Mouse (Mus musculus) bone marrow macrophage, adult 2 months (primary cell): ENCODE data around the gene Taf1a. TPM values are rescaled to one million over a fixed set of nuclear protein-coding genes. Genes with fewer than 3 reads are reported as not detected.

ENCODE experiments used
- H3K27ac ChIP-seq: 2 replicates; pipeline ENCODE4 v1.5.1; 2012; ENCODE audit warnings: low read depth, low read length; ENCODE audit not compliant: insufficient read depth
- H3K4me1 ChIP-seq: 2 replicates; pipeline ENCODE4 v1.6.1; 2012; ENCODE audit warnings: low read length; ENCODE audit not compliant: control insufficient read depth, insufficient read depth
- H3K4me3 ChIP-seq: 2 replicates; pipeline ENCODE4 v1.5.1; 2012; ENCODE audit warnings: mild to moderate bottlenecking, low read length, moderate library complexity; ENCODE audit not compliant: insufficient read depth
- CTCF ChIP-seq: IDR thresholded peaks from 2 replicates; pipeline ENCODE4 v1.5.1; 2012; ENCODE audit warnings: low read depth, mild to moderate bottlenecking, low read length, moderate library complexity
- POLR2A ChIP-seq: IDR thresholded peaks from 2 replicates; pipeline ENCODE4 v1.6.1; 2012; ENCODE audit warnings: mild to moderate bottlenecking, low read depth, low read length, borderline replicate concordance
- polyA plus RNA-seq: library from polyadenylated mRNA; stranded (reverse); fragments of >200 nt; gene quantifications from 2 replicates; pipeline ENCODE4 v1.2.4, GENCODE M21; 2012; ENCODE audit not compliant: missing spikeins, insufficient read depth, insufficient read length

Taf1a gene
- polyA plus RNA-seq, 1 experiment: 8.1 TPM

DNA sequence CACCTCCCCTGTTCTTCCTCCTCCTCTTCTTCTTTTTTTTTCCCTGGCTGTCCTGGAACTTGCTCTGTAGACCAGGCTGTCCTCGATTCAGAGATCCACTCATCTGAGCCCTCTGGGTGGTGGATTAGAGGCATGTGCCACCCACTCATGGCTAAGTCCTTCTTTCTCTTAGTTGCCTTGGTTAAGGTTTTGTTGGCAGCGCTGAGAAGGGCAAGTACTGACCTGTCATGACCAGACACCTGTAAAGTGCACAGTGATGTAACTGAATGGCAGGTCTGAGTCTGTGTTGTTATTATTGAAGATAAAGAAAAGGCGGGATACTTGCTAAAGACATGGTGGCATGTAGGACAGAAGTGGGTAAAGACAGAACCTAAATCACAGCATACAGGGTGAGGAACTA lies 14.6 kb downstream of the Taf1a start:
- H3K27ac ChIP-seq: no peak overlapping the region
- no peak overlapping the region for H3K4me3 ChIP-seq
- TF ChIP-seq CTCF (no peak), POLR2A (no peak)
- H3K4me1 ChIP-seq: no peaks in the 10 kb centered on the region

GRCm38 (mm10) chr1:183414081-183414727 lies 25.4 kb downstream of the Taf1a start:
- Histone ChIP-seq H3K4me3 (no peak overlapping the region), H3K4me1 (no peaks in the 10 kb centered on the region), H3K27ac (no peak overlapping the region)
- no peak for TF ChIP-seq POLR2A
- no peak for TF ChIP-seq CTCF

- TF ChIP-seq POLR2A: no peak
- no peaks in the 10 kb centered on the region for H3K4me1 ChIP-seq
- H3K27ac ChIP-seq: no peak within 1 kb of the TSS
- no peak within 1 kb of the TSS for H3K4me3 ChIP-seq
These were observed 29.1 kb downstream of the Taf1a start, which contains the start of gene Hhipl2 for GRCm38 (mm10) chr1:183417873-183418272. TSS of gene Hhipl2 (plus strand) at chr1:183418215.

- TF ChIP-seq POLR2A: no peak
- Histone ChIP-seq H3K27ac (no peak overlapping the region), H3K4me3 (no peak overlapping the region), H3K4me1 (no peaks in the 10 kb centered on the region)
These were observed 31.0 kb downstream of the Taf1a start for GRCm38 (mm10) chr1:183419741-183420140.

- TF ChIP-seq POLR2A (no peak), CTCF (no peak)
- no peaks in the 10 kb centered on the region for H3K4me1 ChIP-seq
- H3K27ac ChIP-seq: no peak overlapping the region
- no peak overlapping the region for H3K4me3 ChIP-seq
These were observed 31.5 kb downstream of the Taf1a start for GRCm38 (mm10) chr1:183420296-183420695.

- Histone ChIP-seq H3K4me1 (no peaks in the 10 kb centered on the region), H3K4me3 (no peak overlapping the region), H3K27ac (no peak overlapping the region)
- TF ChIP-seq POLR2A (no peak), CTCF (no peak)
These were observed 35.3 kb downstream of the Taf1a start for GRCm38 (mm10) chr1:183424100-183424499.

DNA sequence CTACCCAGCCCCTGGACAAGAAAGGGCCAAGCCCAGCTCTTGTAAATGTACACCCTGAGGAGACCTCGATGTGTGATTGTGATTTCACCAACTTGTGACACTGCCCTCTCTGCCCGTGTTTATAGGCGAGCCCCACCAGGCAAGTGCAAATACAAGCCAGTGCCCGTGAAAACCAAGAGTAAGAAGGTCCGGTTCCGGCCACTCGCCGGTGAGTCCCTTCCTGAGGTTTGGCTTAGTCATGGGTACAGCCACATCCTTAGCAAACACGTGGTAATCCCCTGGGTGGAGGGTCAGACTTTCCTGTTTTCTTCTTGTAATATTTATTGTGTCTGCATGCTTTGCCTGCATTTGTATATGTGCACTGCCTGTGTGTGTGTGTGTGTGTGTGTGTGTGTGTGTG lies 46.1 kb downstream of the Taf1a start:
- Histone ChIP-seq H3K4me3 (no peak overlapping the region), H3K4me1 (no peaks in the 10 kb centered on the region), H3K27ac (no peak overlapping the region)
- no peak for TF ChIP-seq POLR2A
- no peak for TF ChIP-seq CTCF

GRCm38 (mm10) chr1:183439036-183439435 lies 50.3 kb downstream of the Taf1a start:
- peak overlapping the region; percentile 61 for H3K4me3 ChIP-seq

GRCm38 (mm10) chr1:183442015-183442774 lies 53.4 kb downstream of the Taf1a start:
- no peak for TF ChIP-seq POLR2A
- peak; percentile 73 for TF ChIP-seq CTCF

More at GRCm38 (mm10) chr1:183439036-183439435, 50.3 kb downstream of the Taf1a start:
- Histone ChIP-seq H3K4me1 (no peaks in the 10 kb centered on the region), H3K27ac (no peak overlapping the region)
- TF ChIP-seq POLR2A: no peak
- peak; percentile 53 for TF ChIP-seq CTCF

GRCm38 (mm10) chr1:183453066-183453465 lies 64.3 kb downstream of the Taf1a start:
- Histone ChIP-seq H3K27ac (no peak overlapping the region), H3K4me1 (no peaks in the 10 kb centered on the region)
- TF ChIP-seq CTCF (no peak), POLR2A (no peak)

More at GRCm38 (mm10) chr1:183442015-183442774, 53.4 kb downstream of the Taf1a start:
- Histone ChIP-seq H3K4me3 (no peak overlapping the region), H3K4me1 (no peaks in the 10 kb centered on the region), H3K27ac (no peak overlapping the region)

More at GRCm38 (mm10) chr1:183453066-183453465, 64.3 kb downstream of the Taf1a start:
- no peak overlapping the region for H3K4me3 ChIP-seq

Other genes with a start within 250 kb of the Taf1a start
- gene Disp1, start 167.5 kb upstream of the Taf1a start, polyA plus RNA-seq: 5.4 and 7.2 TPM in 2 replicates
- gene Aida, start 92.4 kb upstream of the Taf1a start, polyA plus RNA-seq: 52.2 and 68.8 TPM in 2 replicates
- 77.3 and 80.5 TPM in 2 replicates for gene Brox, start 91.7 kb upstream of the Taf1a start, polyA plus RNA-seq
- 127 and 149 TPM in 2 replicates for gene Mia3, start 19.4 kb upstream of the Taf1a start, polyA plus RNA-seq
- not detected in 2 replicates for gene Hhipl2, start 29.2 kb downstream of the Taf1a start, polyA plus RNA-seq